Mouse (Mus musculus) embryonic facial prominence, embryonic 11.5 days (tissue): ENCODE measurements around the gene Fam19a5. TPM values are rescaled to one million over a fixed set of nuclear protein-coding genes. Genes with fewer than 3 reads are reported as not detected.
A peak's percentile ranks its signal among the peaks of the same experiment; 100 is the strongest.

ENCODE experiments used
- ATAC-seq: fragments of 200-750 bp; cut with Nextera tagmentation; replicated peaks from 2 replicates; pipeline ENCODE4 v1.8.0; 2017; ENCODE audit warnings: low read depth; ENCODE audit not compliant: insufficient number of reproducible peaks, low FRiP score, low TSS enrichment
- DNase-seq: peaks from one replicate; pipeline ENCODE4 v3.0.0-alpha.2; 2015; ENCODE audit warnings: low spot score
- H3K27ac ChIP-seq: fragments of 300-500 bp; sonication (generic); replicated peaks from 2 replicates; pipeline ENCODE4 v1.5.1; 2014; ENCODE audit warnings: mild to moderate bottlenecking, low read depth, low read length, control low read depth
- H3K27me3 ChIP-seq: fragments of 300-500 bp; sonication (generic); 2 replicates; pipeline ENCODE4 v1.6.1; 2014; ENCODE audit warnings: mild to moderate bottlenecking, low read length, moderate library complexity, mixed read lengths; ENCODE audit not compliant: control insufficient read depth, insufficient read depth
- H3K36me3 ChIP-seq: fragments of 300-500 bp; sonication (generic); replicated peaks from 2 replicates; pipeline ENCODE4 v1.6.1; 2014; ENCODE audit warnings: low read depth, mild to moderate bottlenecking, low read length, moderate library complexity, mixed read lengths; ENCODE audit not compliant: control insufficient read depth, insufficient read depth
- H3K4me1 ChIP-seq: fragments of 300-500 bp; sonication (generic); 2 replicates; pipeline ENCODE4 v1.6.1; 2014; ENCODE audit warnings: low read length, mixed read lengths; ENCODE audit not compliant: control insufficient read depth, insufficient read depth
- H3K4me2 ChIP-seq: fragments of 300-500 bp; sonication (generic); 2 replicates; pipeline ENCODE4 v1.6.1; 2014; ENCODE audit warnings: low read depth, mild to moderate bottlenecking, control low read depth, low read length, moderate library complexity
- H3K4me3 ChIP-seq: fragments of 300-500 bp; sonication (generic); 2 replicates; pipeline ENCODE4 v1.5.1; 2014; ENCODE audit warnings: low read depth, low read length, control low read depth
- H3K9ac ChIP-seq: fragments of 300-500 bp; sonication (generic); replicated peaks from 2 replicates; pipeline ENCODE4 v1.6.1; 2014; ENCODE audit warnings: mild to moderate bottlenecking, control low read depth, low read length
- H3K9me3 ChIP-seq: fragments of 300-500 bp; sonication (generic); replicated peaks from 2 replicates; pipeline ENCODE4 v1.6.1; 2016; ENCODE audit warnings: mild to moderate bottlenecking, low read length, inconsistent platforms, mixed read lengths; ENCODE audit not compliant: control insufficient read depth
- WGBS: fragments of 180-500 bp; shearing (Covaris S2); extraction: QIAGEN DNeasy Blood & Tissue Kit; methylation state at CpG from one replicate; pipeline ENCODE4 v1.1.7; 2014; 5-methylcytosine and 5-hydroxymethylcytosine counted together
- polyA plus RNA-seq: library from polyadenylated mRNA; unstranded; fragments of >200 nt; fragmentation: Nextera tagmentation; extraction: Ambion mirVana; gene quantifications from 2 replicates; pipeline ENCODE4 v1.2.1, GENCODE M21; 2014

Fam19a5 gene
- polyA plus RNA-seq, 1 experiment from 2014 or later: 3.6 TPM

DNA sequence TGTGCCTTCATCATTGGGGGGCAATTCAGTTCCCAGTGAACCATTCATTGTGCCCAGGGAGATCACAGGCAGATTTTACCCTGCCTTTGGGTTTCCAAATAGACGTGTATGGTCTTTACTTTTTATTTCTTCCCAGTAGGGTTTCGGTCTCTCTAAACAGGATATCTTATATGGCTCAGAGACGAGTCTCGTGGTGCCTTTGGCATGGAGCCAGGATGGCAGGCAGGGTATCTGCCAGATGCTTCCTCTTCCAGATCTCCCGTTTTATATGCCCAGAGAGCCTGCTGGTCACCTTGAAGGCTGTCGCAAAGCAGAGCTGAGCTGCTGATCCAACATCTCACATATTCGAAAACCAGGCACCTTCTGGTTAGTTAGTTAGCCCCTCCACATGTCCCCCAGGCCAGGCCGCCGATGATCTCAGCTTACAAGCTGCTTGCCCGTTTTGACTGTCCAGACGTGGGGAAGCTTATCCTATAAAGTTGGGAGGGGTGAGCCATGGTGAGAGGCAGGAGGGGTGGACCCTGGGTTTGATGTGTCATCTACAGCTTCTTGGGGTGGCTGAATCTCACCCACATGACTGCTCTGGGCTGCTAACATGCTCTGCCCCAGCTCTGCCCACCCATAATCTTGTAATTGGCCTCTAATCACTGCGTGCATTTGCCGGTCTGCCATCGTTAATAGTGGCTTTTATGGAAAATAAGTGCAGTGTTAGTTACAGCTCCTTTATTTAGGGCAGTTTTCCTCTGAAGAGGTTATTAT, 154.6 kb downstream of the Fam19a5 start:
- Histone ChIP-seq H3K27ac (no peak overlapping the region), H3K27me3 (no peaks in the 10 kb centered on the region), H3K9ac (no peak overlapping the region), H3K4me3 (no peak overlapping the region), H3K4me1 (no peaks in the 10 kb centered on the region), H3K4me2 (no peak overlapping the region), H3K9me3 (no peaks in the 10 kb centered on the region), H3K36me3 (no peaks in the 10 kb centered on the region)
- WGBS: 70% methylated on average over 14 of the region's 14 CpGs
- DNase-seq (no peak), ATAC-seq (no peak)

DNA sequence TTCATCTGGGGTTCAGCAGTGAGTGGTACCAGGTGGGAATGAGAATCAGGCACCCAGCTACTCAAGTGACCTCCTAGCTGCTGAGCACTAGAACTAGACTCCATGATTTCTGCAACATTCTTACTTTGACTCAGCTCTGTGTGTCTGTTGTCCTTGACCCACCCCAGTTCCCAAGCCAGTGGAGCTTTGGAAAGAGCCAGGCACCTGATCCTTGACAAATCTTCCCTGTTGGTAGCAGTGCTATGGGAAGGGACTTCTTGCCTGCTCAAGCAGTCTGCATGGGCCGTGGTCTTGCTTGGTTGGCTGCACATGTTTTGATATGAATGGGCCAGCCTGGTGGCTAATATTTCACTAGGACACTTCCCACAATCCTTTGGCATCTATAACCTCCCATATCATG, 158.7 kb downstream of the Fam19a5 start:
- Histone ChIP-seq H3K9ac (no peak overlapping the region), H3K27ac (no peak overlapping the region), H3K4me3 (no peak overlapping the region), H3K4me2 (no peak overlapping the region), H3K9me3 (no peaks in the 10 kb centered on the region), H3K4me1 (no peaks in the 10 kb centered on the region), H3K27me3 (no peaks in the 10 kb centered on the region), H3K36me3 (no peaks in the 10 kb centered on the region)
- 94% methylated on average over 1 of the region's 1 CpGs for WGBS
- no peak for ATAC-seq
- DNase-seq: peak; percentile 38

DNA sequence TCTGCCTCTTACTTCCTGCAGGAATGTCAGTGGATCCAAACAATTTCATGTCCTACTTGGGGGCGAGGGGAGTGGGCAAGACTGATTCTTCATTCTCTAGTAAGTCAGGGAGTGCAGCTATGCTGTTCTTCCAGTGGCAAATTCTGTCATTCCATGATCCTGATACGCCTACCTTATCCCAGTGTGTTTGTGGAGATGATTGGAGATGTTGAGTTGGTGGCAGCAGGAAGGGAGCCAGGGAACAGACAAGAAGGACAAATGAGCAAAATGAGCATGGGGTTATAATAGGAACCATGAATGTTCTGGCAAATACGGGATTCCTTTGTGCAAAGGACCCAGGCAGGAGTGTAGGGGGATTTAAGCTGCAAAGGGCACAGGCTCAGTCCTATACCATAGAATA, 159.2 kb downstream of the Fam19a5 start:
- Histone ChIP-seq H3K27me3 (no peaks in the 10 kb centered on the region), H3K4me1 (no peaks in the 10 kb centered on the region), H3K9ac (no peak overlapping the region), H3K9me3 (no peaks in the 10 kb centered on the region), H3K4me2 (no peak overlapping the region), H3K4me3 (no peak overlapping the region), H3K27ac (no peak overlapping the region), H3K36me3 (no peaks in the 10 kb centered on the region)
- DNase-seq: no peak
- WGBS: 85% methylated on average over 3 of the region's 3 CpGs
- no peak for ATAC-seq

DNA sequence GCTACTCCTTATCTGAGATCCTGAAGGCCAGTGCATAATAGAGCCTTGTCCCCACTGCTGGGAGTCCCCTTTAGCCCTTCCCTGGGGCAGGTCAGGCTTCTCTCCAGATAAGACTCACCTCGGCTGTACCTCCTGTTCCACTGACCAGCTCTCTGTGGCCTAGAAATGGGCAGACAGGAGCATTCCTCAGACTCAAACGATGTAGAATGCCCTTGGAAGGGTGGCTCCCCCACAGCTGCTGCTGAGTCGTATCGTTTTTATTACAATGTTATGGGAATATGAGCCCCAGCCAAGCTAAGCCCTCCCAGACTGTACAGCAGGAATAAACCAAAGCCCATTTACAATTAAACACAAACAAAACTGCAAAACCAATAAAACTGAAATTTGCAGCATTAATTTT, 167.7 kb downstream of the Fam19a5 start:
- Histone ChIP-seq H3K4me1 (no peaks in the 10 kb centered on the region; the same call in 1 of the 2 replicates), H3K9ac (no peak overlapping the region), H3K4me3 (no peak overlapping the region), H3K4me2 (no peak overlapping the region), H3K27ac (no peak overlapping the region), H3K36me3 (no peaks in the 10 kb centered on the region), H3K27me3 (no peaks in the 10 kb centered on the region), H3K9me3 (no peaks in the 10 kb centered on the region)
- DNase-seq: no peak
- ATAC-seq: no peak
- 65% methylated on average over 4 of the region's 4 CpGs for WGBS

DNA sequence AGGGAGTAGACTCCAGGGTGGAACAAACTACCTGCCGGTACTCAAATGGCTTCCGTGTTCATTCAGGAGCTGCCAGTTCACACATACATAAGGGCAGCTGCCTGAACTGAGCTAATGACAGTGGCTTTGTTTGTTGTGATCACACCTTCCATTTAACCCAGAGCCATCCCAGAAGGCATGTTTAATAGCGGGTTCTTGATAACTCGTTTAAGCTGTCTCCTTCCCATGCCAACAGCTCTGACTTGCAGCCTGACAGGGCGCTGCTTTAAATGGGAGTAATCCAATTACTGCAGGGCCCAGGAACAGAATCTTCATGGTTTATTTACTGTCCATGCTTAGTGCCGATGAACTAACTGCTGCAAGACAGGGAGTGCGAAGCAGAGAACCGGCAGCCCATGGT, 168.1 kb downstream of the Fam19a5 start:
- no peak for DNase-seq
- Histone ChIP-seq H3K9me3 (no peaks in the 10 kb centered on the region), H3K4me1 (no peaks in the 10 kb centered on the region; the same call in 1 of the 2 replicates), H3K4me2 (no peak overlapping the region), H3K9ac (no peak overlapping the region), H3K27me3 (no peaks in the 10 kb centered on the region), H3K4me3 (no peak overlapping the region), H3K27ac (no peak overlapping the region), H3K36me3 (no peaks in the 10 kb centered on the region)
- ATAC-seq: no peak
- 81% methylated on average over 8 of the region's 8 CpGs for WGBS

DNA sequence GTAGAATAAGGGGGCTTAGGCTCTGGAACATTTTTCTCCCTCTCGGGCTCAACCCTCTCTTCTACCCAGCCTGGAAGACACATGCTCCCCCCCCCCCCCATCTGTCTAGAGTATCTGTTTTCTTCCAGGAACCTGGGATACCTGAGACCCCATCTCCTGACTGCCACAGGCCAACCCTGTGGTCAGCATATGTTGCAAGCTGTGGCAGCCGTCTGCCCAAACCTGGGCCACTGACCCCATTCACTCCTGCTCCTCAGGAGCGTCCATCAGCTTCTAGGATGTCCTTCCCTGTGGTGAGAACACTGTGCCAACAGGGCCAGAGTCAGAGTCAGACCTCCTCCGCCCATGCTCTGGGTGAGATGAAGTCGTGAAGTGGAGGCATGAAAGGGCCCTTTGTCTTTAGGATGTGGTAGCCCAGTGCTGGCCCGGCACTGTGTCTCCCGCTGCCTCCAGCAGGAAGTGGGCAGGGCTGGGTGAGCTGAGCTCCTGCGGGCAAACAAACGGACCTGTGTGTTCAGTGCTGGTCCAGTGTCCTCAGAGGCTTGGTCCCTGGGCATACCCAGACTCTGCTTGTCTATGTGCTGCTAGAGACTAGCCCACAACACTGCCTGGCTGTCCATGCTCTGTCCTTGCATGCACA, 171.1 kb downstream of the Fam19a5 start:
- WGBS: 24% methylated on average over 9 of the region's 9 CpGs
- H3K27me3 ChIP-seq: no peaks in the 10 kb centered on the region
- DNase-seq (peak; percentile 21), ATAC-seq (peak; percentile 70)
- H3K9ac ChIP-seq: no peak overlapping the region
- no peak overlapping the region for H3K4me2 ChIP-seq
- no peak overlapping the region for H3K27ac ChIP-seq
- H3K9me3 ChIP-seq: no peaks in the 10 kb centered on the region
- no peaks in the 10 kb centered on the region; the same call in 1 of the 2 replicates for H3K4me1 ChIP-seq
- H3K4me3 ChIP-seq: no peak overlapping the region
- no peaks in the 10 kb centered on the region for H3K36me3 ChIP-seq

DNA sequence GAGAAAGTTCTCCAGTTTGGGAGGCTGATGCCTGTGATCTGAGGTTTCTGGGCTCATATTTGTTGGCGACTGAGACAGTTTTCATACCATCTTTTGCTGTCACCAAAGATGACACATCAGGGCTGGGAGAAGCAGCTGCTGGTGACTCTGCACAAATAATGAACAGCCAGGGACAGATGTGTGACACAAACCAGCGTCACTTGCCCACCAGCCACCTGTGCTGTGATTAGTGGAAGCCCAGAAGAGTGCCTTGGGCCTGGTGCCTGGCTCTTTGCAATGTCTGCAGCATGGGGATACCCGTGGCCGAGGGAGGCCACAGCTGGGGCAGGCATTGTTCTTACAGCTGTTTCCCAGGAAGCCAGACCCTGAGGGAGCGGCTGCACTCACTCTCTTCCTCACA, 173.0 kb downstream of the Fam19a5 start:
- H3K9ac ChIP-seq: no peak overlapping the region
- H3K36me3 ChIP-seq: no peaks in the 10 kb centered on the region
- DNase-seq (no peak), ATAC-seq (no peak)
- H3K4me2 ChIP-seq: no peak overlapping the region
- no peaks in the 10 kb centered on the region for H3K27me3 ChIP-seq
- no peaks in the 10 kb centered on the region for H3K9me3 ChIP-seq
- no peak overlapping the region for H3K27ac ChIP-seq
- H3K4me3 ChIP-seq: no peak overlapping the region
- no peaks in the 10 kb centered on the region; the same call in 1 of the 2 replicates for H3K4me1 ChIP-seq
- WGBS: 51% methylated on average over 5 of the region's 5 CpGs

DNA sequence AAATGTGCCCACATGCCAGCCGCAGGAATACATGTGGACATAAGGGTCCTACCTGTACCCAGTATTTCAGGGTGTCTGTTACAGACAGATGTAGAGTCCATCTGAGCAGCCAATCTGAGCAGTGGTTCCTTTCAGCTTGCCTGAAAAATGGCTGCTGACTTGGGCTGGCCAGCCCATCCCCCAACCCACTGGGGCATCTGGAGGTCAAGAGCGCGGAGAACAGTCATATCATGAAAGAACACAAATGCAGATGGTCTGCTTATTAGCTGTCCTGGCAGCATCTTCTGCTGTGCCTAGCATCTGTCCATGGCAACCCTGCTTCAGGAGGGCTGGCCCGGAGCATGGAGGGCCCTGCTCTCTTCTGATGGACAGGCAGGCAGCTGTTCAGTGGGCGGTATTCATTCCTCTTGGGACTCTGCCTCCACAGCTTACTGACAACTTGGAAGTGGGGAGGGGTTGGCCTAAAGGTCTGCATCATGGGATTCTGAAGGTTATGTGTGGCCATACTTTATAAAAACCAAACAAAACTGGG, 179.4 kb downstream of the Fam19a5 start:
- no peak overlapping the region for H3K4me2 ChIP-seq
- H3K27ac ChIP-seq: no peak overlapping the region
- WGBS: 84% methylated on average over 5 of the region's 5 CpGs
- H3K9me3 ChIP-seq: no peaks in the 10 kb centered on the region
- no peaks in the 10 kb centered on the region for H3K4me1 ChIP-seq
- DNase-seq: no peak
- no peak overlapping the region for H3K9ac ChIP-seq
- H3K27me3 ChIP-seq: no peaks in the 10 kb centered on the region
- no peak for ATAC-seq
- no peak overlapping the region for H3K4me3 ChIP-seq
- no peaks in the 10 kb centered on the region for H3K36me3 ChIP-seq
